Mouse (Mus musculus) left cerebral cortex, adult 11 months (tissue): ENCODE data around the gene Tspan9.

Experiments used
- DNase-seq: peaks from one replicate; pipeline ENCODE4 v3.0.0; 2022; ENCODE audit warnings: low spot score

Gene Tspan9

GRCm38 (mm10) chr6:128132581-128132980 is 10.8 kb downstream of the Tspan9 start:
- DNase-seq, result no peak

- no peak for DNase-seq
These were observed 12.0 kb downstream of the Tspan9 start for GRCm38 (mm10) chr6:128131390-128131789.

GRCm38 (mm10) chr6:128130686-128131085 is 12.7 kb downstream of the Tspan9 start:
- no peak for DNase-seq

- no peak for DNase-seq
These were observed 14.0 kb downstream of the Tspan9 start for GRCm38 (mm10) chr6:128129382-128129781.

- no peak for DNase-seq
These were observed 16.1 kb downstream of the Tspan9 start for GRCm38 (mm10) chr6:128127312-128127711.

- no peak for DNase-seq
These were observed 16.5 kb downstream of the Tspan9 start for GRCm38 (mm10) chr6:128126876-128127275.

- no peak for DNase-seq
These were observed 17.9 kb downstream of the Tspan9 start for GRCm38 (mm10) chr6:128125464-128125863.

GRCm38 (mm10) chr6:128124222-128124971 is 19.0 kb downstream of the Tspan9 start:
- no peak for DNase-seq

GRCm38 (mm10) chr6:128122127-128122526 is 21.3 kb downstream of the Tspan9 start:
- no peak for DNase-seq

- no peak for DNase-seq
These were observed 21.7 kb downstream of the Tspan9 start for GRCm38 (mm10) chr6:128121691-128122090.

GRCm38 (mm10) chr6:128120806-128121205 is 22.6 kb downstream of the Tspan9 start:
- DNase-seq, result no peak

GRCm38 (mm10) chr6:128118670-128119230 is 24.6 kb downstream of the Tspan9 start:
- no peak for DNase-seq

- no peak for DNase-seq
These were observed 26.4 kb downstream of the Tspan9 start for GRCm38 (mm10) chr6:128116836-128117542.

- no peak for DNase-seq
These were observed 27.1 kb downstream of the Tspan9 start for GRCm38 (mm10) chr6:128116344-128116743.

GRCm38 (mm10) chr6:128115121-128115520 is 28.3 kb downstream of the Tspan9 start:
- no peak for DNase-seq

- no peak for DNase-seq
These were observed 30.8 kb downstream of the Tspan9 start for GRCm38 (mm10) chr6:128112605-128113004.

GRCm38 (mm10) chr6:128111784-128112183 is 31.6 kb downstream of the Tspan9 start:
- DNase-seq, result no peak

- DNase-seq, result no peak
These were observed 34.9 kb downstream of the Tspan9 start for GRCm38 (mm10) chr6:128108324-128109035.

GRCm38 (mm10) chr6:128107698-128108097 is 35.7 kb downstream of the Tspan9 start:
- no peak for DNase-seq

GRCm38 (mm10) chr6:128106154-128106553 is 37.2 kb downstream of the Tspan9 start:
- no peak for DNase-seq

- no peak for DNase-seq
These were observed 38.6 kb downstream of the Tspan9 start for GRCm38 (mm10) chr6:128104712-128105324.

- no peak for DNase-seq
These were observed 39.5 kb downstream of the Tspan9 start for GRCm38 (mm10) chr6:128103874-128104273.
